Mouse (Mus musculus) MEL (cell line): Measurements from ENCODE around the gene Ly6g5c. TPM values are rescaled to one million over a fixed set of nuclear protein-coding genes. Genes with fewer than 3 reads are reported as not detected.

Experiments
- DNase-seq: peaks from one replicate; pipeline ENCODE4 v3.0.0; 2011; ENCODE audit warnings: low read depth, low spot score
- H3K27ac ChIP-seq: 2 replicates; pipeline ENCODE4 v1.5.1; 2012; ENCODE audit warnings: low read depth, mild to moderate bottlenecking, control low read depth, low read length, moderate library complexity; ENCODE audit not compliant: control insufficient read depth
- H3K27me3 ChIP-seq, 2 experiments: fragments of 150-350 bp in 1 of 2; sonication (generic) in 1 of 2; 2 replicates each; pipeline ENCODE4 v1.6.1; 2012; ENCODE audit warnings: low read length in 2 of 2, mild to moderate bottlenecking in 2 of 2, improper control_type of control experiment in 1 of 2, moderate library complexity in 1 of 2; ENCODE audit not compliant: insufficient read depth in 2 of 2, control insufficient read depth in 1 of 2
- H3K36me3 ChIP-seq, 2 experiments: 2 replicates each; pipeline ENCODE4 v1.6.1; 2012 to 2014; ENCODE audit warnings: low read length in 2 of 2, improper control_type of control experiment in 1 of 2, inconsistent platforms in 1 of 2, mild to moderate bottlenecking in 1 of 2; ENCODE audit not compliant: insufficient read depth in 2 of 2, control insufficient read depth in 1 of 2
- H3K4me1 ChIP-seq, 2 experiments: fragments of 150-350 bp in 1 of 2; sonication (generic) in 1 of 2; 2 replicates each; pipeline ENCODE4 v1.6.1; 2012; ENCODE audit warnings: low read length in 2 of 2, improper control_type of control experiment in 1 of 2, mild to moderate bottlenecking in 1 of 2; ENCODE audit not compliant: insufficient read depth in 2 of 2, control insufficient read depth in 1 of 2
- H3K4me3 ChIP-seq, 2 experiments: fragments of 150-350 bp in 1 of 2; sonication (generic) in 1 of 2; 2 replicates each; pipeline ENCODE4 v1.5.1; 2012; ENCODE audit warnings: low read depth in 2 of 2, low read length in 2 of 2, mild to moderate bottlenecking in 2 of 2, moderate library complexity in 2 of 2, control low read depth in 1 of 2, improper control_type of control experiment in 1 of 2; ENCODE audit not compliant: control insufficient read depth in 1 of 2, insufficient read depth in 1 of 2
- H3K79me2 ChIP-seq: 2 replicates; pipeline ENCODE4 v1.6.1; 2012; ENCODE audit warnings: mild to moderate bottlenecking, low read length, moderate library complexity; ENCODE audit not compliant: control insufficient read depth, poor library complexity, insufficient read depth
- H3K9ac ChIP-seq: 2 replicates; pipeline ENCODE4 v1.6.1; 2012; ENCODE audit warnings: low read depth, mild to moderate bottlenecking, control low read depth, low read length, moderate library complexity; ENCODE audit not compliant: control insufficient read depth, poor library complexity, severe bottlenecking
- H3K9me3 ChIP-seq: fragments of 150-350 bp; sonication (generic); replicated peaks from 2 replicates; pipeline ENCODE4 v1.6.1; 2012; ENCODE audit warnings: mild to moderate bottlenecking, low read length, improper control_type of control experiment, moderate library complexity; ENCODE audit not compliant: insufficient read depth
- BHLHE40 ChIP-seq: IDR thresholded peaks from 2 replicates; pipeline ENCODE4 v1.6.1; 2012; ENCODE audit warnings: low read depth, mild to moderate bottlenecking, inconsistent platforms, low read length, improper control_type of control experiment, borderline replicate concordance
- CHD1 ChIP-seq: IDR thresholded peaks from 2 replicates; pipeline ENCODE4 v1.6.1; 2012; ENCODE audit warnings: low read depth, mild to moderate bottlenecking, inconsistent platforms, low read length, improper control_type of control experiment
- CHD2 ChIP-seq: IDR thresholded peaks from 2 replicates; pipeline ENCODE4 v1.6.1; 2011; ENCODE audit warnings: low read length, improper control_type of control experiment
- CTCF ChIP-seq, 3 experiments: IDR thresholded peaks in 2 of 3; conservative IDR thresholded peaks in 1 of 3; 2 replicates each; pipeline ENCODE4 v1.5.1; 2011 to 2012; ENCODE audit warnings: low read length in 3 of 3, low read depth in 2 of 3, mild to moderate bottlenecking in 2 of 3, improper control_type of control experiment in 1 of 3, inconsistent platforms in 1 of 3, mixed read lengths in 1 of 3, moderate library complexity in 1 of 3; ENCODE audit not compliant: control insufficient read depth in 1 of 3, insufficient read depth in 1 of 3, poor library complexity in 1 of 3, severe bottlenecking in 1 of 3
- ELF1 ChIP-seq: IDR thresholded peaks from 2 replicates; pipeline ENCODE4 v1.6.1; 2014; ENCODE audit warnings: low read depth, mild to moderate bottlenecking, inconsistent platforms, low read length, improper control_type of control experiment, moderate library complexity
- EP300 ChIP-seq, 2 experiments: IDR thresholded peaks; 2 replicates each; pipeline ENCODE4 v1.6.1; 2011; ENCODE audit warnings: improper control_type of control experiment in 2 of 2, low read length in 2 of 2, low read depth in 1 of 2, mild to moderate bottlenecking in 1 of 2
- ETS1 ChIP-seq: IDR thresholded peaks from 2 replicates; pipeline ENCODE4 v1.6.1; 2012; ENCODE audit warnings: low read depth, mild to moderate bottlenecking, inconsistent platforms, low read length, improper control_type of control experiment, moderate library complexity
- GABPA ChIP-seq: IDR thresholded peaks from 2 replicates; pipeline ENCODE4 v1.6.1; 2012; ENCODE audit warnings: low read depth, mild to moderate bottlenecking, inconsistent platforms, low read length, improper control_type of control experiment, moderate library complexity
- GATA1 ChIP-seq: IDR thresholded peaks from 2 replicates; pipeline ENCODE4 v1.6.1; 2011; ENCODE audit warnings: low read depth, low read length, improper control_type of control experiment
- HCFC1 ChIP-seq: IDR thresholded peaks from 2 replicates; pipeline ENCODE4 v1.6.1; 2012; ENCODE audit warnings: low read depth, mild to moderate bottlenecking, inconsistent platforms, low read length, improper control_type of control experiment, moderate library complexity
- JUND ChIP-seq: IDR thresholded peaks from 2 replicates; pipeline ENCODE4 v1.6.1; 2011; ENCODE audit warnings: low read depth, mild to moderate bottlenecking, improper control_type of control experiment, low read length
- KAT2A ChIP-seq: conservative IDR thresholded peaks from 2 replicates; pipeline ENCODE4 v1.6.1; 2012; ENCODE audit warnings: low read depth, low read length, improper control_type of control experiment, inconsistent platforms
- MAFK ChIP-seq: IDR thresholded peaks from 2 replicates; pipeline ENCODE4 v1.6.1; 2011; ENCODE audit warnings: low read depth, mild to moderate bottlenecking, low read length, improper control_type of control experiment, borderline replicate concordance
- MAX ChIP-seq: IDR thresholded peaks from 2 replicates; pipeline ENCODE4 v1.6.1; 2011; ENCODE audit warnings: low read length, improper control_type of control experiment
- MAZ ChIP-seq: IDR thresholded peaks from 2 replicates; pipeline ENCODE4 v1.6.1; 2012; ENCODE audit warnings: low read depth, mild to moderate bottlenecking, inconsistent platforms, low read length, improper control_type of control experiment
- MEF2A ChIP-seq: IDR thresholded peaks from 2 replicates; pipeline ENCODE4 v1.6.1; 2014; ENCODE audit warnings: low read depth, mild to moderate bottlenecking, inconsistent platforms, low read length, improper control_type of control experiment; ENCODE audit not compliant: poor library complexity, insufficient replicate concordance, severe bottlenecking; ENCODE audit errors: extremely low read depth
- MYB ChIP-seq: IDR thresholded peaks from 2 replicates; pipeline ENCODE4 v1.6.1; 2011; ENCODE audit warnings: mild to moderate bottlenecking, low read depth, low read length, improper control_type of control experiment
- MYC ChIP-seq: IDR thresholded peaks from 2 replicates; pipeline ENCODE4 v1.6.1; 2011; ENCODE audit warnings: low read depth, mild to moderate bottlenecking, low read length, improper control_type of control experiment, moderate library complexity
- NELFE ChIP-seq: IDR thresholded peaks from 2 replicates; pipeline ENCODE4 v1.6.1; 2011; ENCODE audit warnings: low read depth, low read length, improper control_type of control experiment
- NRF1 ChIP-seq: IDR thresholded peaks from 2 replicates; pipeline ENCODE4 v1.6.1; 2014; ENCODE audit warnings: low read depth, mild to moderate bottlenecking, inconsistent platforms, low read length, improper control_type of control experiment, moderate library complexity; ENCODE audit not compliant: poor library complexity, insufficient read depth, severe bottlenecking
- POLR2A ChIP-seq, 2 experiments: IDR thresholded peaks; 2 replicates each; pipeline ENCODE4 v1.6.1; 2011 to 2012; ENCODE audit warnings: low read length in 2 of 2, mild to moderate bottlenecking in 2 of 2, control low read depth in 1 of 2, improper control_type of control experiment in 1 of 2, low read depth in 1 of 2, moderate library complexity in 1 of 2; ENCODE audit not compliant: control insufficient read depth in 1 of 2, insufficient read depth in 1 of 2, poor library complexity in 1 of 2
- POLR2AphosphoS2 ChIP-seq: IDR thresholded peaks from 2 replicates; pipeline ENCODE4 v1.6.1; 2011; ENCODE audit warnings: low read length, improper control_type of control experiment
- POLR2AphosphoS5 ChIP-seq: IDR thresholded peaks from 2 replicates; pipeline ENCODE4 v1.6.1; 2012; ENCODE audit warnings: low read depth, borderline replicate concordance, mild to moderate bottlenecking, inconsistent platforms, low read length, moderate library complexity, mixed read lengths
- RCOR1 ChIP-seq: IDR thresholded peaks from 2 replicates; pipeline ENCODE4 v1.6.1; 2012; ENCODE audit warnings: low read depth, mild to moderate bottlenecking, inconsistent platforms, low read length, improper control_type of control experiment
- SIN3A ChIP-seq: IDR thresholded peaks from 2 replicates; pipeline ENCODE4 v1.6.1; 2012; ENCODE audit warnings: low read length, improper control_type of control experiment, inconsistent platforms
- SMC3 ChIP-seq: IDR thresholded peaks from 2 replicates; pipeline ENCODE4 v1.6.1; 2011; ENCODE audit warnings: low read depth, low read length, improper control_type of control experiment
- TAL1 ChIP-seq: IDR thresholded peaks from 2 replicates; pipeline ENCODE4 v1.6.1; 2012; ENCODE audit warnings: mild to moderate bottlenecking, inconsistent platforms, low read length, moderate library complexity, mixed read lengths
- TBP ChIP-seq: IDR thresholded peaks from 2 replicates; pipeline ENCODE4 v1.8.0; 2011; ENCODE audit warnings: low read depth, low read length, improper control_type of control experiment
- TCF12 ChIP-seq: IDR thresholded peaks from 2 replicates; pipeline ENCODE4 v1.6.1; 2014; ENCODE audit warnings: low read depth, mild to moderate bottlenecking, inconsistent platforms, low read length, improper control_type of control experiment, moderate library complexity
- UBTF ChIP-seq: IDR thresholded peaks from 2 replicates; pipeline ENCODE4 v1.6.1; 2012; ENCODE audit warnings: low read depth, mild to moderate bottlenecking, inconsistent platforms, low read length, improper control_type of control experiment, moderate library complexity, borderline replicate concordance; ENCODE audit not compliant: insufficient read depth
- USF1 ChIP-seq: IDR thresholded peaks from 2 replicates; pipeline ENCODE4 v1.6.1; 2014; ENCODE audit warnings: low read depth, mild to moderate bottlenecking, inconsistent platforms, low read length, improper control_type of control experiment, moderate library complexity
- USF2 ChIP-seq, 2 experiments: IDR thresholded peaks; 2 replicates each; pipeline ENCODE4 v1.6.1; 2011 to 2012; ENCODE audit warnings: improper control_type of control experiment in 2 of 2, low read length in 2 of 2, borderline replicate concordance in 1 of 2, inconsistent platforms in 1 of 2, low read depth in 1 of 2, mild to moderate bottlenecking in 1 of 2; ENCODE audit not compliant: insufficient read depth in 1 of 2
- ZKSCAN1 ChIP-seq: IDR thresholded peaks from 2 replicates; pipeline ENCODE4 v1.6.1; 2012; ENCODE audit warnings: low read depth, mild to moderate bottlenecking, inconsistent platforms, low read length, improper control_type of control experiment, moderate library complexity
- ZMIZ1 ChIP-seq: IDR thresholded peaks from 2 replicates; pipeline ENCODE4 v1.6.1; 2012; ENCODE audit warnings: low read depth, mild to moderate bottlenecking, inconsistent platforms, low read length, improper control_type of control experiment, moderate library complexity
- ZNF384 ChIP-seq: IDR thresholded peaks from 2 replicates; pipeline ENCODE4 v1.6.1; 2012; ENCODE audit warnings: low read depth, mild to moderate bottlenecking, inconsistent platforms, low read length, improper control_type of control experiment
- polyA plus RNA-seq, 2 experiments: library from polyadenylated mRNA; stranded (reverse) in 1 of 2; unstranded in 1 of 2; fragments of >175 nt in 1 of 2; fragments of >200 nt in 1 of 2; gene quantifications; 2 replicates each; pipeline versions ENCODE4 v1.2.1 to v1.2.4; 2012; ENCODE audit warnings: low replicate concordance in 2 of 2, low read depth in 1 of 2; ENCODE audit not compliant: insufficient read length in 2 of 2, insufficient read depth in 1 of 2, missing spikeins in 1 of 2
- total RNA-seq: library from RNA; depleted of rRNA; stranded (reverse); fragments of 300-350 nt; gene quantifications from 2 replicates; pipeline ENCODE4 v1.2.3, GENCODE M21; 2012

The Ly6g5c gene
- total and polyA plus RNA-seq, 3 experiments: not detected

GRCm38 (mm10) chr17:35058911-35059892 is 48.9 kb upstream of the Ly6g5c start, which contains the start of gene Ddah2:
Gene Ddah2, plus strand, starts transcription at chr17:35059035.
- Histone ChIP-seq H3K27ac (no peak within 1 kb of the TSS), H3K9ac (peak within 1 kb of the TSS; percentile 54), H3K36me3 (peaks cover 8 to 13% of the 10 kb centered on the region in 2 experiments), H3K27me3 (no peaks in the 10 kb centered on the region), H3K4me3 (peak within 1 kb of the TSS; percentile 36 to 52), H3K9me3 (no peaks in the 10 kb centered on the region), H3K79me2 (peaks cover 4% of the 10 kb centered on the region; the same call in 1 of the 2 replicates), H3K4me1 (no peaks in the 10 kb centered on the region; a peak in 1 of 4 replicates)
- peak; percentile 79 for DNase-seq
- no peak for TF ChIP-seq ZNF384
- peak; percentile 23; the same call in 1 of the 2 replicates for TF ChIP-seq MAZ
- no peak for TF ChIP-seq GABPA
- TF ChIP-seq CHD1: no peak
- TF ChIP-seq HCFC1: 0 out of 2 replicates have a peak, but pooled peaks have one; percentile 21
- no peak for TF ChIP-seq TAL1
- peak; percentile 51 for TF ChIP-seq SIN3A
- no peak for TF ChIP-seq NELFE
- no peak for TF ChIP-seq ZMIZ1
- no peak for TF ChIP-seq ELF1
- TF ChIP-seq MYC: no peak
- TF ChIP-seq GATA1: no peak
- peak in 1 of 2 experiments; percentile 47; a peak in 1 of 4 replicates for TF ChIP-seq POLR2A (IDR thresholded peaks at IDR 0.05; ENCODE audit: control insufficient read depth in 1 of 2, insufficient read depth in 1 of 2, low read depth in 1 of 2, low read length in 2 of 2, poor library complexity in 1 of 2)
- no peak for TF ChIP-seq MYB
- TF ChIP-seq NRF1: no peak
- no peak for TF ChIP-seq MEF2A
- no peak for TF ChIP-seq USF1
- no peak for TF ChIP-seq UBTF
- no peak for TF ChIP-seq MAFK
- no peak for TF ChIP-seq POLR2AphosphoS5
- peak; percentile 95 for TF ChIP-seq POLR2AphosphoS2
- 0 out of 2 replicates have a peak, but pooled peaks have one; percentile 36 for TF ChIP-seq MAX
- peak; percentile 57 for TF ChIP-seq SMC3
- no peak for TF ChIP-seq TBP
- no peak for TF ChIP-seq ETS1
- no peak for TF ChIP-seq ZKSCAN1
- TF ChIP-seq JUND: no peak
- peak in 2 of 3 experiments; percentile 71 to 86; a peak in 5 of 6 replicates for TF ChIP-seq CTCF (IDR thresholded peaks at IDR 0.05 in 2 of 3, conservative IDR thresholded peaks at IDR 0.05 in 1 of 3; ENCODE audit: control insufficient read depth in 1 of 3, insufficient read depth in 1 of 3, low read depth in 2 of 3, low read length in 3 of 3, poor library complexity in 1 of 3, severe bottlenecking in 1 of 3)
- TF ChIP-seq TCF12: no peak
- TF ChIP-seq KAT2A: no peak
- no peak for TF ChIP-seq EP300 (IDR thresholded peaks at IDR 0.05; ENCODE audit: low read depth in 1 of 2, low read length in 2 of 2)
- TF ChIP-seq USF2 (IDR thresholded peaks at IDR 0.05; ENCODE audit: borderline replicate concordance in 1 of 2, insufficient read depth in 1 of 2, low read depth in 1 of 2, low read length in 2 of 2): no peak
- TF ChIP-seq BHLHE40: no peak
- TF ChIP-seq CHD2: no peak
- TF ChIP-seq RCOR1: no peak
